In the genomic region with DNA sequence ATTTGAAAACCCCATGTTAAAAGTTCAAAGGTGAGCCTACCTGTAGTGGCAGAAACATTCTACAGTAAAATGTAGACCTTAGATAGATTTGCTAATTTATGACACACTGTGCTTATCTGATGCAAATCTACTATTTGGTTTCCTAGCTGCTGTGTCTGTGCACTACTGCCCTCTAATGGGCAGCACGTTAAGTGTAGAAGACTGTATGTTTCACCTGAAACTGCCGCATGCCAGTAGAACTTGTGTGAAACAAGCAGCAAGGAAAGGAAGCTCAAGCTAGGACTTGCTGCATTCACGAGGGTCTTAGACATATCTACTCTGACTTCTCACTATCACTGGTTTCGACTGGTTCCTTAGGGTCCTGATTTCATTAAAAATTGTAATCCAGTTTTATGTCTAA, we compare ENCODE assay signal across 9 mouse cellular contexts.
A peak's percentile ranks its signal among the peaks of the same experiment; 100 is the strongest.
DNase-seq lines count a peak whose midpoint lies in the region; ATAC-seq lines count a peak whose summit lies in the region.
"Had no signal": no experiment of that assay in that cellular context is flagged by ENCODE, and none has a peak within 500 bp of the region (broad histone marks: within the 10 kb centered on the region; RNA-seq: fewer than 3 reads in every experiment).

No protein-coding gene starts in this region.

- no peaks in the 10 kb centered on the region for H3K9me3 ChIP-seq in forebrain, embryonic 14.5 days (replicated peaks; ENCODE audit: control insufficient read depth, low read length)
- no peaks in the 10 kb centered on the region for H3K9me3 ChIP-seq in forebrain, embryonic 12.5 days
- H3K9me3 ChIP-seq in embryonic facial prominence, embryonic 14.5 days (ENCODE audit: control insufficient read depth, low read length), result no peaks in the 10 kb centered on the region
- H3K9me3 ChIP-seq in limb, embryonic 13.5 days, result no peaks in the 10 kb centered on the region
- H3K9me3 ChIP-seq: lung, embryonic 15.5 days had no signal

- DNase-seq in forebrain, embryonic 14.5 days (ENCODE audit: low spot score), result peak; percentile 75
- peak; percentile 59 for DNase-seq in CD4-positive helper T cell, adult 2 months (ENCODE audit: low read depth, low spot score)
- DNase-seq in adrenal gland, postnatal 36 days, result peak; percentile 41 to 66
- DNase-seq in embryonic facial prominence, embryonic 14.5 days (ENCODE audit: low spot score), result peak; percentile 80
- DNase-seq in kidney, adult 9 months, result peak; percentile 74
- peak; percentile 67 to 79 for DNase-seq in right cerebral cortex, postnatal 10 days (ENCODE audit: low spot score in 2 of 2)

- H3K27ac ChIP-seq in forebrain, embryonic 14.5 days (ENCODE audit: low read depth, low read length), result no peak overlapping the region
- no peak overlapping the region for H3K27ac ChIP-seq in forebrain, embryonic 12.5 days
- no peak overlapping the region for H3K27ac ChIP-seq in embryonic facial prominence, embryonic 14.5 days (replicated peaks; ENCODE audit: low read depth, low read length)
- no peak overlapping the region for H3K27ac ChIP-seq in limb, embryonic 13.5 days
- H3K27ac ChIP-seq: lung, embryonic 15.5 days had no signal

- WGBS in forebrain, embryonic 14.5 days, result 26% methylated on average over 4 of the region's 4 CpGs
- WGBS in forebrain, embryonic 12.5 days, result 29% methylated on average over 4 of the region's 4 CpGs
- WGBS in embryonic facial prominence, embryonic 14.5 days, result 18% methylated on average over 4 of the region's 4 CpGs
- whole genome bisulfite sequencing in limb, embryonic 13.5 days, result 19% methylated on average over 4 of the region's 4 CpGs

- H3K4me2 ChIP-seq in forebrain, embryonic 14.5 days (ENCODE audit: low read length), result no peak overlapping the region
- no peak overlapping the region for H3K4me2 ChIP-seq in forebrain, embryonic 12.5 days
- H3K4me2 ChIP-seq in embryonic facial prominence, embryonic 14.5 days (ENCODE audit: low read depth, low read length), result no peak overlapping the region
- H3K4me2 ChIP-seq in limb, embryonic 13.5 days (replicated peaks), result no peak overlapping the region
- H3K4me2 ChIP-seq: lung, embryonic 15.5 days had no signal

- H3K4me1 ChIP-seq in forebrain, embryonic 14.5 days (ENCODE audit: control insufficient read depth, insufficient read depth, low read length), result no peaks in the 10 kb centered on the region
- no peaks in the 10 kb centered on the region for H3K4me1 ChIP-seq in forebrain, embryonic 12.5 days
- H3K4me1 ChIP-seq in embryonic facial prominence, embryonic 14.5 days (ENCODE audit: control insufficient read depth, insufficient read depth, low read length), result no peaks in the 10 kb centered on the region
- H3K4me1 ChIP-seq in limb, embryonic 13.5 days, result no peaks in the 10 kb centered on the region
- H3K4me1 ChIP-seq: lung, embryonic 15.5 days had no signal

- no peak overlapping the region for H3K4me3 ChIP-seq in forebrain, embryonic 14.5 days (ENCODE audit: low read depth, low read length)
- no peak overlapping the region for H3K4me3 ChIP-seq in forebrain, embryonic 12.5 days (replicated peaks)
- no peak overlapping the region for H3K4me3 ChIP-seq in embryonic facial prominence, embryonic 14.5 days (ENCODE audit: low read depth, low read length)
- no peak overlapping the region for H3K4me3 ChIP-seq in limb, embryonic 13.5 days
- H3K4me3 ChIP-seq: lung, embryonic 15.5 days had no signal

- no peaks in the 10 kb centered on the region for H3K27me3 ChIP-seq in forebrain, embryonic 14.5 days (replicated peaks; ENCODE audit: control insufficient read depth, insufficient read depth, low read length)
- no peaks in the 10 kb centered on the region for H3K27me3 ChIP-seq in forebrain, embryonic 12.5 days
- H3K27me3 ChIP-seq in embryonic facial prominence, embryonic 14.5 days (replicated peaks; ENCODE audit: control insufficient read depth, insufficient read depth, low read length), result no peaks in the 10 kb centered on the region
- H3K27me3 ChIP-seq in limb, embryonic 13.5 days, result no peaks in the 10 kb centered on the region
- H3K27me3 ChIP-seq: lung, embryonic 15.5 days had no signal

- no peak overlapping the region for H3K9ac ChIP-seq in forebrain, embryonic 14.5 days (ENCODE audit: low read length)
- H3K9ac ChIP-seq in forebrain, embryonic 12.5 days, result no peak overlapping the region
- no peak overlapping the region for H3K9ac ChIP-seq in embryonic facial prominence, embryonic 14.5 days (ENCODE audit: low read depth, low read length)
- H3K9ac ChIP-seq in limb, embryonic 13.5 days, result no peak overlapping the region
- H3K9ac ChIP-seq: lung, embryonic 15.5 days had no signal

- H3K36me3 ChIP-seq in forebrain, embryonic 14.5 days (ENCODE audit: control insufficient read depth, insufficient read depth, low read length), result peaks cover 6% of the 10 kb centered on the region; the same call in 1 of the 2 replicates
- H3K36me3 ChIP-seq in forebrain, embryonic 12.5 days (replicated peaks), result peaks cover 6% of the 10 kb centered on the region; the same call in 1 of the 2 replicates
- peaks cover 8% of the 10 kb centered on the region for H3K36me3 ChIP-seq in embryonic facial prominence, embryonic 14.5 days (ENCODE audit: control insufficient read depth, insufficient read depth, low read length)
- peaks cover 4% of the 10 kb centered on the region for H3K36me3 ChIP-seq in limb, embryonic 13.5 days

- ATAC-seq in forebrain, embryonic 14.5 days, result peak; percentile 44; the same call in 1 of the 2 replicates
- no peak for ATAC-seq in forebrain, embryonic 12.5 days (ENCODE audit: low FRiP score)
- no peak for ATAC-seq in embryonic facial prominence, embryonic 14.5 days (ENCODE audit: low read depth)
- 0 out of 2 replicates have a peak, but pooled peaks have one; percentile 44 for ATAC-seq in limb, embryonic 13.5 days (ENCODE audit: low FRiP score, low read depth)

Comparison
In these comparisons a context has a peak if more than half of its experiments do, and no peak if none do; other contexts are left out.
1. ATAC-seq: peak in forebrain, embryonic 14.5 days (single experiment) and limb, embryonic 13.5 days (single experiment); none in forebrain, embryonic 12.5 days (single experiment) and embryonic facial prominence, embryonic 14.5 days (single experiment).
2. Peak in every context shown above with its lines, with median percentiles within 50 percentile points of each other: DNase-seq.